Mouse (Mus musculus) brain, adult 2 months (tissue): ENCODE measurements around the gene 2310034G01Rik.

Experiments used
- DNase-seq: peaks from one replicate; pipeline ENCODE4 v3.0.0; 2011; ENCODE audit warnings: low read depth, low spot score

The 2310034G01Rik gene

GRCm38 (mm10) chr19:46300294-46301045, 49.6 kb downstream of the 2310034G01Rik start:
- DNase-seq: no peak
